Mouse (Mus musculus) embryonic facial prominence, embryonic 15.5 days (tissue): ENCODE measurements around the gene Tsku. TPM values are rescaled to one million over a fixed set of nuclear protein-coding genes. Genes with fewer than 3 reads are reported as not detected.
A peak's percentile ranks its signal among the peaks of the same experiment; 100 is the strongest.

ENCODE experiments used
- ATAC-seq: fragments of 200-750 bp; cut with Nextera tagmentation; 2 replicates; pipeline ENCODE4 v1.8.0; 2017; ENCODE audit warnings: low read depth, moderate TSS enrichment; ENCODE audit not compliant: insufficient number of reproducible peaks, low FRiP score, low TSS enrichment
- H3K27ac ChIP-seq: fragments of 300-500 bp; sonication (generic); replicated peaks from 2 replicates; pipeline ENCODE4 v1.5.1; 2015; ENCODE audit warnings: mild to moderate bottlenecking, inconsistent platforms
- H3K27me3 ChIP-seq: fragments of 300-500 bp; sonication (generic); 2 replicates; pipeline ENCODE4 v1.6.1; 2015; ENCODE audit warnings: inconsistent platforms
- H3K36me3 ChIP-seq: fragments of 300-500 bp; sonication (generic); 2 replicates; pipeline ENCODE4 v1.6.1; 2015; ENCODE audit warnings: mild to moderate bottlenecking, inconsistent platforms
- H3K4me1 ChIP-seq: fragments of 300-500 bp; sonication (generic); 2 replicates; pipeline ENCODE4 v1.6.1; 2015; ENCODE audit warnings: inconsistent platforms
- H3K4me2 ChIP-seq: fragments of 300-500 bp; sonication (generic); replicated peaks from 2 replicates; pipeline ENCODE4 v1.6.1; 2015; ENCODE audit warnings: mild to moderate bottlenecking, inconsistent platforms
- H3K4me3 ChIP-seq: fragments of 300-500 bp; sonication (generic); replicated peaks from 2 replicates; pipeline ENCODE4 v1.5.1; 2015; ENCODE audit warnings: mild to moderate bottlenecking, inconsistent platforms
- H3K9ac ChIP-seq: fragments of 300-500 bp; sonication (generic); 2 replicates; pipeline ENCODE4 v1.6.1; 2015; ENCODE audit warnings: inconsistent platforms
- H3K9me3 ChIP-seq: fragments of 300-500 bp; sonication (generic); replicated peaks from 2 replicates; pipeline ENCODE4 v1.6.1; 2016; ENCODE audit warnings: inconsistent platforms
- WGBS: fragments of 180-500 bp; shearing (Covaris S2); methylation state at CpG from one replicate; pipeline ENCODE4 v1.1.7; 2015; 5-methylcytosine and 5-hydroxymethylcytosine counted together
- polyA plus RNA-seq: library from polyadenylated mRNA; unstranded; fragments of >200 nt; fragmentation: Nextera tagmentation; extraction: Ambion mirVana; gene quantifications from 2 replicates; pipeline ENCODE4 v1.2.1, GENCODE M21; 2015

Tsku gene
- polyA plus RNA-seq, 1 experiment from 2014 or later, result 20.7 TPM

- Histone ChIP-seq H3K27me3 (no peaks in the 10 kb centered on the region; the same call in 1 of the 2 replicates), H3K4me2 (no peak overlapping the region), H3K27ac (no peak overlapping the region), H3K36me3 (no peaks in the 10 kb centered on the region), H3K9ac (no peak overlapping the region), H3K4me3 (no peak overlapping the region), H3K9me3 (no peaks in the 10 kb centered on the region), H3K4me1 (no peaks in the 10 kb centered on the region)
- ATAC-seq, result no peak
- 65% methylated on average over 1 of the region's 1 CpGs for WGBS
Observed at GRCm38 (mm10) chr7:98385168-98385567, 24.0 kb upstream of the Tsku start.

DNA sequence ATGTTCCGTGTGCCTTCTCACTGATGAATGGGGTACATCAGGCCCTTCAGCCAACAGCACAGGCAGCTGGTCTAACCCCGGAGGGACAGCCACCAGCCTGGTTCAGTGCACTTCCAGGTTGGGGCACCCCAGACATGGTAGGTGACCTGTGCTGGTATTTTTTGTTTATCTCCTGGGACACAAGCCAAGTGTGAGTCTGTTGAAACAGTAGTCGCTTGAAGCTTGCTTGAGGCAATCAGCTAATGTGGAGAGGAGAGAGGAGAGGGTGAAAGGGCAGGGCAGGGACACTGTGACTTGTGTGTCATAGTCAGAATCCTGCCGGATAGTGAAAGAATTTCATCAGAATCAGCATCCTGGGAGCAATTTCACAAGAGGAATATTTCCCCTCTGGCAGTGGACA is 22.2 kb upstream of the Tsku start:
- H3K4me3 ChIP-seq, result no peak overlapping the region
- H3K4me2 ChIP-seq, result no peak overlapping the region
- WGBS, result 45% methylated on average over 4 of the region's 4 CpGs
- H3K9me3 ChIP-seq, result no peaks in the 10 kb centered on the region
- no peak for ATAC-seq
- H3K27ac ChIP-seq, result no peak overlapping the region
- H3K4me1 ChIP-seq, result no peaks in the 10 kb centered on the region
- H3K9ac ChIP-seq, result no peak overlapping the region
- H3K36me3 ChIP-seq, result no peaks in the 10 kb centered on the region
- no peaks in the 10 kb centered on the region; the same call in 1 of the 2 replicates for H3K27me3 ChIP-seq

- Histone ChIP-seq H3K9me3 (no peaks in the 10 kb centered on the region), H3K36me3 (no peaks in the 10 kb centered on the region)
Observed at GRCm38 (mm10) chr7:98382784-98383183, 21.7 kb upstream of the Tsku start.

DNA sequence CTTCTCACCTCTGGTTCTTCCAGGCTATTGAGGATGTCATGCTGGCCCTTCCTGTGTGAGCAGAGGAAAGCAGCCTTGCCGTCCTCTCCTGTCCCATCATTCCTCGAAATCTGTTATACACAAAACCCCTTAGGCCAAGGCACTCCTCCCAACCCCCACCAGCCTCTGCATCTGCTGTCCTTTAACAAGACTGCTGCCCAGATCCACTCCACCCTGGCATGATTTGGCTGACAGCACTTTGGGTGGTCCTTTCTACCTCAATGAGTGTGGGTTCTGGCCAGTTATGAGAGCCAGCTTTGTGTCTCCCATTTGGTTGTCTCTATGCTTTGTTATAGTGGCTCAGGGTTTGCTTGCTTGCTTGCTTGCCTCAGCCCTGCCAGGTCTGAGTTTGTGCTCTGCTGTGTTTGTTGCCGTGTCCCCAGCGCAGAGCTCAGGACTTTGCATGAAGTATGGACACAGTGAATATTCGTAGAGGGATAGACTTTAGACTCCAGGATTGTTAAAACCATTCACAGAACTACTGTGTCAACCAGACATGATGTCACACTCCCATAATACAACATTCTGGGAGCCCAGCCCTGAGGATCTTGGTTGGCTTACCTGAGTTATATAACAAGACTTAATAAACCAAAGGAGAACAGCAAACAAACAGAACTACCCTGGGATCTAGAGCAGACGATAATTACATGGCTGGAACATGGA is 19.2 kb upstream of the Tsku start:
- ATAC-seq, result no peak
- H3K9me3 ChIP-seq, result no peaks in the 10 kb centered on the region
- no peak overlapping the region for H3K4me3 ChIP-seq
- no peak overlapping the region for H3K4me2 ChIP-seq
- H3K36me3 ChIP-seq, result no peaks in the 10 kb centered on the region
- H3K4me1 ChIP-seq, result no peaks in the 10 kb centered on the region
- no peak overlapping the region for H3K9ac ChIP-seq
- H3K27me3 ChIP-seq, result no peaks in the 10 kb centered on the region; the same call in 1 of the 2 replicates
- WGBS, result 60% methylated on average over 6 of the region's 6 CpGs
- H3K27ac ChIP-seq, result no peak overlapping the region

More at GRCm38 (mm10) chr7:98382784-98383183, 21.7 kb upstream of the Tsku start:
- Histone ChIP-seq H3K4me1 (no peaks in the 10 kb centered on the region), H3K9ac (no peak overlapping the region), H3K4me3 (no peak overlapping the region), H3K27me3 (no peaks in the 10 kb centered on the region; the same call in 1 of the 2 replicates), H3K27ac (no peak overlapping the region), H3K4me2 (no peak overlapping the region)
- WGBS, result 85% methylated on average over 6 of the region's 6 CpGs
- ATAC-seq, result no peak

DNA sequence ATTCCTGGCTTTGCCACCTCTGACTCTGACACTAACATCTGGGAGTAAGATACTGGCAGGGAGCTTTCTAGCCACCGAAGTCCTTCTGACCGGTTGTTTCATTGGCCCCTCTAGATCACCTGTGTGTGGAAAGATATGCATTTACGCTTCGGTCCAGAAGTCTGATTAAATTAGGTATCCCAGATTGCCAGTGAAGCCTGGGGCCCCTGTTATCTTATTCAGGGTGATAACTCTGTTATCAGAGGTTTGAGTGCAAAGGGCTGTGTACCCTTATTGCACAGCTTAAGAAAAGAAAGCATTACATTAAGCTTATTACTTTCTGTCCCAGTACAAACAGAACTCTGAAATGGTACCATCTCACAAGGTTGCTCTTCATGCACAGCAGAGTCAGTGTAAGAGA is 18.1 kb upstream of the Tsku start:
- H3K36me3 ChIP-seq, result no peaks in the 10 kb centered on the region
- no peak overlapping the region for H3K9ac ChIP-seq
- H3K27ac ChIP-seq, result no peak overlapping the region
- no peak for ATAC-seq
- no peak overlapping the region for H3K4me3 ChIP-seq
- H3K4me2 ChIP-seq, result no peak overlapping the region
- H3K9me3 ChIP-seq, result no peaks in the 10 kb centered on the region
- no peaks in the 10 kb centered on the region for H3K4me1 ChIP-seq
- 86% methylated on average over 4 of the region's 4 CpGs for WGBS
- H3K27me3 ChIP-seq, result no peaks in the 10 kb centered on the region; the same call in 1 of the 2 replicates

GRCm38 (mm10) chr7:98377257-98377656 is 16.1 kb upstream of the Tsku start:
- Histone ChIP-seq H3K27me3 (no peaks in the 10 kb centered on the region), H3K4me1 (no peaks in the 10 kb centered on the region), H3K36me3 (no peaks in the 10 kb centered on the region), H3K9me3 (no peaks in the 10 kb centered on the region), H3K9ac (no peak overlapping the region), H3K4me3 (no peak overlapping the region), H3K4me2 (no peak overlapping the region), H3K27ac (no peak overlapping the region)
- 58% methylated on average over 5 of the region's 5 CpGs for WGBS
- no peak for ATAC-seq

GRCm38 (mm10) chr7:98371161-98371560 is 10.0 kb upstream of the Tsku start:
- Histone ChIP-seq H3K27me3 (no peaks in the 10 kb centered on the region), H3K9me3 (no peaks in the 10 kb centered on the region), H3K36me3 (no peaks in the 10 kb centered on the region), H3K4me1 (0 out of 2 replicates have a peak, but pooled peaks cover 9% of the 10 kb centered on the region), H3K9ac (no peak overlapping the region), H3K4me2 (no peak overlapping the region), H3K4me3 (no peak overlapping the region), H3K27ac (no peak overlapping the region)
- WGBS, result 41% methylated on average over 4 of the region's 4 CpGs
- no peak for ATAC-seq

- Histone ChIP-seq H3K27ac (no peak overlapping the region), H3K27me3 (no peaks in the 10 kb centered on the region), H3K4me3 (no peak overlapping the region), H3K9ac (no peak overlapping the region), H3K9me3 (no peaks in the 10 kb centered on the region), H3K4me2 (no peak overlapping the region), H3K4me1 (0 out of 2 replicates have a peak, but pooled peaks cover 9% of the 10 kb centered on the region), H3K36me3 (no peaks in the 10 kb centered on the region)
- no peak for ATAC-seq
- 53% methylated on average over 10 of the region's 10 CpGs for WGBS
Observed at GRCm38 (mm10) chr7:98369762-98370369, 8.7 kb upstream of the Tsku start.

DNA sequence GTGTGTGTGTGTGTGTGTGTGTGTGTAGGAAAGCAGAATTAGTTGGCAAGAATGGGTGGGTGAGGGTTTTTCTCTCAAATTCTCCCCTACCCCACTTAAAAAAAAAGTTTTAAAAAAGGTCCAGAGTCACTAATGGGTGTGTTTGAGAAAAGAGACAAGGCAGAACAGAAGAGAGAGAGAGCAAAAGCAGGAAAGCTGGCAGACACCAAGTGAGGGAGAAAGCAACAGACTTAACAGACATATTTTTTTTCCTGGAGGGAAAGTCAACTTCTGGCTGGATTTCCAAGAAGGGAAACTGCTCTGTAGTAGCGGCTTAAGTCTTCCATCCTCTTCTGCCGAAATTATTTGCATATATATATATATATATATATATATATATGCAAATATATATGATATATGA is 534 bp upstream of the Tsku start:
- Histone ChIP-seq H3K4me2 (peak overlapping the region; percentile 89), H3K9me3 (no peaks in the 10 kb centered on the region), H3K4me1 (peaks cover 44% of the 10 kb centered on the region), H3K9ac (no peak overlapping the region), H3K27me3 (no peaks in the 10 kb centered on the region), H3K27ac (peak overlapping the region; percentile 93), H3K4me3 (peak overlapping the region; percentile 82), H3K36me3 (no peaks in the 10 kb centered on the region)
- 5% methylated on average over 2 of the region's 2 CpGs for WGBS
- no peak for ATAC-seq

- H3K4me3 ChIP-seq, result peak overlapping the region; percentile 82
- peak overlapping the region; percentile 62 for H3K9ac ChIP-seq
- H3K27me3 ChIP-seq, result no peaks in the 10 kb centered on the region
- ATAC-seq, result no peak
- under 1% methylated on average over 20 of the region's 20 CpGs for WGBS
- no peaks in the 10 kb centered on the region for H3K9me3 ChIP-seq
- no peaks in the 10 kb centered on the region for H3K36me3 ChIP-seq
- peak overlapping the region; percentile 93 for H3K27ac ChIP-seq
- peak overlapping the region; percentile 89 for H3K4me2 ChIP-seq
- H3K4me1 ChIP-seq, result peaks cover 54% of the 10 kb centered on the region
Observed at GRCm38 (mm10) chr7:98360621-98360990, 522 bp downstream of the Tsku start.

DNA sequence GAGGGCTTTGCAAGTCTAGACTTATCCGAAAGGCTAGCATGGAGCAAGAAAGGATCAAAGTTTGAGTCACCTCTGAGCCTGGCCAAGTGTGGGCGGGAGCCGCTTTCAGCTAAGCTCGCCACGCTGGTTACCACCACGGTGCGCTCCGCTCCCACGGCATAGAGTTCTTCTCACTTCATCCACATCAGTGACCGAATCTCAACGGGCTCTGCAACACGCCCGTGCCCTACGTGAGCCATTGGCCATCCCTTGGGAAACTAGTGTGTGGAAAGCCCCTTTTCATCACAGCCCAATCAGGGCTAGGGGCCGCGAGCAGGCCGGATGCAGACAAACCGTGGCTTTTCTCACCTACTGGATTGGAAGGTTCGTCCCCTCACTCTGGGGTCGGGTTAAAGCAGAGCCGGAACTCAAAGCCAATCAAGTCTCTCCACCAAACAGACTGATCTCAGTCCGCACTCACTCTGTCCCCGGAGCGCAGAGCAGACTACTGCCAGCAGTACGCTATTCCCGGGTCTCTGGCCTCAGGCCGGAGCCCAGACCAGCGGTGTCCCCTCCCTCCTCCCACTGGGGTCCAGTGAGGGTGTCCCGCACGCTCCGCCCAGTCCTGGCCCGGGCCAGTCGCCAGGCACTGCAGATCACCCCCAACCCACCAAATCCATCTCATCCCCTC is 1.0 kb downstream of the Tsku start:
- peaks cover 60% of the 10 kb centered on the region for H3K4me1 ChIP-seq
- H3K9me3 ChIP-seq, result no peaks in the 10 kb centered on the region
- 1% methylated on average over 33 of the region's 33 CpGs for WGBS
- ATAC-seq, result peak; percentile 37; the same call in 1 of the 2 replicates
- no peaks in the 10 kb centered on the region for H3K36me3 ChIP-seq
- peak overlapping the region; percentile 82 for H3K4me3 ChIP-seq
- no peaks in the 10 kb centered on the region for H3K27me3 ChIP-seq
- H3K9ac ChIP-seq, result peak overlapping the region; percentile 62
- H3K27ac ChIP-seq, result peak overlapping the region; percentile 93
- peak overlapping the region; percentile 89 for H3K4me2 ChIP-seq
